Mouse (Mus musculus) heart, adult 9 months (tissue): ENCODE results near the gene Frmd5.
"Not testable (repeated sequence)": the region's sequence is repeated elsewhere in the genome, so short reads cannot be mapped to it uniquely, and the experiment has no call there.

Experiments
- DNase-seq, 2 experiments: peaks; one replicate each; pipeline ENCODE4 v3.0.0; 2022; ENCODE audit warnings: low spot score in 2 of 2

Gene Frmd5

GRCm38 (mm10) chr2:121575741-121576201, 231.1 kb downstream of the Frmd5 start:
- DNase-seq: no peak

GRCm38 (mm10) chr2:121574066-121574630, 232.7 kb downstream of the Frmd5 start:
- DNase-seq: no peak

GRCm38 (mm10) chr2:121571780-121572179, 235.1 kb downstream of the Frmd5 start:
- peak; percentile 68 to 79 for DNase-seq

GRCm38 (mm10) chr2:121570999-121571655, 235.8 kb downstream of the Frmd5 start:
- no peak for DNase-seq

- no peak for DNase-seq
These were observed 236.8 kb downstream of the Frmd5 start for GRCm38 (mm10) chr2:121570049-121570448.

GRCm38 (mm10) chr2:121565911-121566310, 241.0 kb downstream of the Frmd5 start:
- DNase-seq: no peak

- DNase-seq: no peak
These were observed 243.8 kb downstream of the Frmd5 start for GRCm38 (mm10) chr2:121563117-121563516.

GRCm38 (mm10) chr2:121551271-121551670, 255.6 kb downstream of the Frmd5 start:
- DNase-seq: peak; percentile 70 to 76

GRCm38 (mm10) chr2:121549630-121550029, 257.3 kb downstream of the Frmd5 start:
- peak; percentile 75 to 80 for DNase-seq

- no peak for DNase-seq
These were observed 262.1 kb downstream of the Frmd5 start for GRCm38 (mm10) chr2:121544829-121545228.

- DNase-seq: no peak
These were observed 281.8 kb downstream of the Frmd5 start for GRCm38 (mm10) chr2:121525056-121525455.

GRCm38 (mm10) chr2:121522830-121523229, 284.1 kb downstream of the Frmd5 start:
- DNase-seq: not testable (repeated sequence)

- no peak for DNase-seq
These were observed 284.9 kb downstream of the Frmd5 start for GRCm38 (mm10) chr2:121522006-121522405.

- not testable (repeated sequence) for DNase-seq
These were observed 288.2 kb downstream of the Frmd5 start for GRCm38 (mm10) chr2:121518711-121519110.

GRCm38 (mm10) chr2:121518106-121518505, 288.8 kb downstream of the Frmd5 start:
- no peak for DNase-seq

GRCm38 (mm10) chr2:121514211-121514610, 292.7 kb downstream of the Frmd5 start:
- DNase-seq: no peak

GRCm38 (mm10) chr2:121512991-121513765, 293.7 kb downstream of the Frmd5 start:
- DNase-seq: not testable (repeated sequence)

GRCm38 (mm10) chr2:121511401-121511800, 295.5 kb downstream of the Frmd5 start:
- DNase-seq: no peak

GRCm38 (mm10) chr2:121509584-121509983, 297.3 kb downstream of the Frmd5 start:
- DNase-seq: peak; percentile 35 to 52

GRCm38 (mm10) chr2:121507951-121508330, 298.9 kb downstream of the Frmd5 start:
- DNase-seq: no peak

GRCm38 (mm10) chr2:121507173-121507950, 299.5 kb downstream of the Frmd5 start:
- DNase-seq: no peak
